Mouse (Mus musculus) spleen, adult 2 months (tissue): ENCODE data around the gene Snapc3.

Source experiments
- CTCF ChIP-seq: fragments of 200-500 bp; IDR thresholded peaks from 2 replicates; pipeline ENCODE4 v1.5.1; 2011; ENCODE audit warnings: mild to moderate bottlenecking, inconsistent platforms; ENCODE audit not compliant: insufficient read depth, insufficient read length, insufficient replicate concordance; ENCODE audit errors: extremely low read depth
- POLR2A ChIP-seq: fragments of 200-500 bp; IDR thresholded peaks from 2 replicates; pipeline ENCODE4 v1.6.1; 2011; ENCODE audit warnings: low read depth, low read length, inconsistent platforms

DNA sequence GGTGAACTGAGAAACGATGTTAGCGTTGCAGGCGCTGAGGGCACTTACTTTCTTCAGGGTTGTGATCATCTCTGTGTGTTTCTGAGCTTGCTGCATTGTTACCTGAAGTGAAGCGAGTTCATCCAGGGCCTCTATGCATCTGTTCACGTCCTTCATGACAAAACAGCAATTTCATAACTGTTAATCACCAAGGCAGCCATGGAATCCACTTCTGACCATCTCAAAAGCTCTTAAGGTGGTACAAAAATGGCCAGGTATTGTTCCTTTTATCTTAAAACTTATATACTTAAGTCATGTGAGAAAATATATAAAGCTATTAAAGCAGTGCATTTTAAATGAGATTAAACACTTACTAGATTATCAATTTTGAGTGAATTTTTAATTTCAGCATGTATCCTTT, 42.6 kb downstream of the Snapc3 start:
- TF ChIP-seq CTCF (no peak), POLR2A (no peak)
